Mouse (Mus musculus) midbrain, postnatal 0 days (tissue): ENCODE measurements around the gene Slc1a2. TPM values are rescaled to one million over a fixed set of nuclear protein-coding genes. Genes with fewer than 3 reads are reported as not detected.

Experiments used
- ATAC-seq: fragments of 200-750 bp; cut with Nextera tagmentation; 2 replicates; pipeline ENCODE4 v1.8.0; 2017; ENCODE audit warnings: moderate number of reproducible peaks, mild to moderate bottlenecking, moderate TSS enrichment, moderate library complexity; ENCODE audit not compliant: low FRiP score
- DNase-seq: peaks from one replicate; pipeline ENCODE4 v3.0.0-alpha.2; 2015; ENCODE audit warnings: low spot score
- H3K27ac ChIP-seq: fragments of 300-500 bp; sonication (generic); 2 replicates; pipeline ENCODE4 v1.5.1; 2014; ENCODE audit warnings: low read depth, mild to moderate bottlenecking, low read length, mixed read lengths
- H3K27me3 ChIP-seq: fragments of 300-500 bp; sonication (generic); 2 replicates; pipeline ENCODE4 v1.6.1; 2014; ENCODE audit warnings: low read length, control low read depth, mixed read lengths; ENCODE audit not compliant: insufficient read depth
- H3K36me3 ChIP-seq: fragments of 300-500 bp; sonication (generic); 2 replicates; pipeline ENCODE4 v1.6.1; 2014; ENCODE audit warnings: low read length, control low read depth, mixed read lengths; ENCODE audit not compliant: insufficient read depth
- H3K4me1 ChIP-seq: fragments of 300-500 bp; sonication (generic); 2 replicates; pipeline ENCODE4 v1.6.1; 2014; ENCODE audit warnings: mild to moderate bottlenecking, control low read depth, antibody characterized with exemption, low read length, mixed read lengths; ENCODE audit not compliant: insufficient read depth
- H3K4me2 ChIP-seq: fragments of 300-500 bp; sonication (generic); 2 replicates; pipeline ENCODE4 v1.6.1; 2014; ENCODE audit warnings: low read depth, mild to moderate bottlenecking, low read length, mixed read lengths; ENCODE audit not compliant: poor library complexity, severe bottlenecking
- H3K4me3 ChIP-seq: fragments of 300-500 bp; sonication (generic); 2 replicates; pipeline ENCODE4 v1.5.1; 2014; ENCODE audit warnings: low read depth, mild to moderate bottlenecking, low read length, moderate library complexity
- H3K9ac ChIP-seq: fragments of 300-500 bp; sonication (generic); replicated peaks from 2 replicates; pipeline ENCODE4 v1.6.1; 2014; ENCODE audit warnings: mild to moderate bottlenecking, low read length, moderate library complexity, mixed read lengths; ENCODE audit not compliant: poor library complexity, severe bottlenecking
- H3K9me3 ChIP-seq: fragments of 300-500 bp; sonication (generic); 2 replicates; pipeline ENCODE4 v1.6.1; 2016; ENCODE audit warnings: low read length, control low read depth
- CTCF ChIP-seq: IDR thresholded peaks from 2 replicates; pipeline ENCODE4 v1.5.1; 2016; ENCODE audit warnings: antibody characterized with exemption, mild to moderate bottlenecking
- WGBS: fragments of 180-500 bp; shearing (Covaris S2); extraction: QIAGEN DNeasy Blood & Tissue Kit; methylation state at CpG from one replicate; pipeline ENCODE4 v1.1.7; 2014; 5-methylcytosine and 5-hydroxymethylcytosine counted together
- polyA plus RNA-seq: library from polyadenylated mRNA; unstranded; fragments of >200 nt; fragmentation: Nextera tagmentation; extraction: Ambion mirVana; gene quantifications from 2 replicates; pipeline ENCODE4 v1.2.1, GENCODE M21; 2015
- total RNA-seq: library from RNA; depleted of rRNA; stranded (reverse); fragments of >200 nt; gene quantifications from 2 replicates; pipeline ENCODE4 v1.2.3, GENCODE M21; 2014

Slc1a2 gene
- total and polyA plus RNA-seq, 2 experiments from 2014 or later = 15.7 to 102 TPM

DNA sequence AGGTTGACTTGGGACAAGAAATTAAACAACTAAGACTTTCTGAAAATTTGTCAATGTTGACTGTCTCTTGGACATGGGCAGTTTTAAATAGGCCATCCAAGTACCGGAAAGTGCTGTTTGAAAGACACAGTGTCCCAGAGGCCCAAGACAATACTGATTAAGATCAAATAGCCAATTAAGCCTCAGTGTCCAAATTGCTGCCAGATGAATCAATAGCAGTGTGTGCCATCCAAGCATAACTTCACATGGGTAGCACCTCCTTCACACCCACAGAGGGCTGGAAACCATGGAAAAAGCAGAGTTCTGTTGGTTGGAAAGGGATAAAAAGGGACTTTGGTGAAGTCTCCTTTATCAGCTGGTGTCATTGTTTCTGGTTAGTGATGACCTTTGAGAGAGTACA, 33.9 kb upstream of the Slc1a2 start:
- H3K36me3 ChIP-seq = no peaks in the 10 kb centered on the region
- H3K4me2 ChIP-seq = no peak overlapping the region

DNA sequence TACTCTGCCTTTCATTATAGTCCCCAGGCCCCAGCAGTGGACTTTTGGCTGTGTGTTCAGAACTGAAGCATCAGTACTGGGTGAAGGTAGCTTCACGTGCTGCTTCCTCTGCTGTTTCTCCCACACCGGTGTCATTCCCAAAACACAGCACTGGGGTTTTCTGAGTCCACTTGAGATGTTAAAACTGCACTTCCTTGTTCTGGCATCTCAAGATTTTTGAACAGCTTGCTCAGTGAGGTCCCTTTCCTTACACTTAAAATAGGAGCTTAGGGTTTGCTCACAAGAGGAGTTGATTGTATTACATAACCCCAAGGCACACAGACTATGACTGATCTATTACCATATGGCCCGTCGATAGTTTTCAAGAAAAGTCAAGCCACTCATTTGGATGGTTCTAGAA, 26.1 kb upstream of the Slc1a2 start:
- ATAC-seq = no peak
- 93% methylated on average over 4 of the region's 4 CpGs for WGBS
- no peaks in the 10 kb centered on the region for H3K27me3 ChIP-seq

More for the DNA sequence above, 33.9 kb upstream of the Slc1a2 start:
- no peak for DNase-seq
- Histone ChIP-seq H3K27ac (no peak overlapping the region), H3K9me3 (no peaks in the 10 kb centered on the region), H3K4me3 (no peak overlapping the region), H3K9ac (no peak overlapping the region), H3K4me1 (no peaks in the 10 kb centered on the region), H3K27me3 (no peaks in the 10 kb centered on the region)
- no peak for ATAC-seq
- TF ChIP-seq CTCF = no peak
- 77% methylated on average over 1 of the region's 1 CpGs for WGBS

DNA sequence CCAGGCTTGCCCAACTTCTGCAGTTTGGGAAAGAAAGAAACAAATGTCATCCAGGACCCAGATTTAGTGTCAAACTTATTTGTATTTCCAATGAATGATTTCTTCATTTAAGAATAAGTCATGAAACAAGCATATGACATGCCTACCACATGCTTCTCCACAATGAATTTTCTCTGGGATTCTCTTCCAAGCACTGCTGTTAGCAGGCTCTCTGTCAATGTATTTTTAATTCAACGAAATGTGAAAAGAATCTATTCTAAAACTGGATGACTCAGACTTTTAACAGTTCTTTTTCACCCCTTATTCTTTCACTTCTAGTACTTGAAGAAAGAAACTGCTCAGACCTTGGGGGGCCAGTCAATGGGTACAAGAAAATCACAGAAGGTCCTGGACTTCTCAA, 24.4 kb upstream of the Slc1a2 start:
- TF ChIP-seq CTCF = no peak
- Histone ChIP-seq H3K9me3 (no peaks in the 10 kb centered on the region), H3K4me2 (no peak overlapping the region), H3K9ac (no peak overlapping the region), H3K27ac (no peak overlapping the region), H3K4me3 (no peak overlapping the region), H3K27me3 (no peaks in the 10 kb centered on the region), H3K36me3 (no peaks in the 10 kb centered on the region), H3K4me1 (no peaks in the 10 kb centered on the region)
- DNase-seq (no peak), ATAC-seq (no peak)
- WGBS = 89% methylated on average over 1 of the region's 1 CpGs

More for the DNA sequence above, 26.1 kb upstream of the Slc1a2 start:
- H3K4me1 ChIP-seq = no peaks in the 10 kb centered on the region
- H3K27ac ChIP-seq = no peak overlapping the region
- no peaks in the 10 kb centered on the region for H3K9me3 ChIP-seq
- no peaks in the 10 kb centered on the region for H3K36me3 ChIP-seq
- no peak overlapping the region for H3K9ac ChIP-seq
- no peak overlapping the region for H3K4me3 ChIP-seq
- no peak overlapping the region for H3K4me2 ChIP-seq
- no peak for TF ChIP-seq CTCF
- no peak for DNase-seq

DNA sequence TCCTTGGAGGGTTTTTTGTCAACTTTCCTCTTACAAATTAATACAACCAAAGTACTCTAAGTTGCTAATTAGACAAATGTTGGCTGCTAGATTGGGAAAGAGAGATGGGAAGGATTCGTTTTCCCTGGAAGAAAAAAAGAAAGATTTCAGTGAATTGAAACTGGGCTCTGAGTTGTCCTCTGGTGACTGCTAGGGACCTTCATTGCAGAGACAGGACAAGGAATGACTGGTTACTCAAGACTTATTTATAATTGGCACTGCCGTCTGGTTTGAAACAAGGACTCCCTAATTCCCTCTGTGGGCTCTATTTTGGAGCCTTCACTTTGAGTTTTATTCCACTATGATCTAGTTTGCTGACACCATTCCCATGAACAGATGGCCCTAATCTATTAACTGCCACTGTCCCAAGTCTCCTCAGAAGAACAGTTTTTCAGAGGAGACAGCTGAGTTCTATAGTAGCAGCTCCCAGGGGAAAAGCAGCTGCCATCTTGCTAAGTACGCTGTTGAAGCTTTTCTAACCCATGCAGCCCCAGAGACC, 22.9 kb upstream of the Slc1a2 start:
- H3K9ac ChIP-seq = no peak overlapping the region
- no peaks in the 10 kb centered on the region for H3K4me1 ChIP-seq
- no peak overlapping the region for H3K27ac ChIP-seq
- no peak overlapping the region for H3K4me2 ChIP-seq
- no peak for TF ChIP-seq CTCF
- H3K9me3 ChIP-seq = no peaks in the 10 kb centered on the region
- DNase-seq = no peak
- WGBS = 70% methylated on average over 3 of the region's 3 CpGs
- H3K27me3 ChIP-seq = no peaks in the 10 kb centered on the region
- H3K36me3 ChIP-seq = no peaks in the 10 kb centered on the region
- ATAC-seq = no peak
- H3K4me3 ChIP-seq = no peak overlapping the region

- Histone ChIP-seq H3K27ac (no peak overlapping the region), H3K9ac (no peak overlapping the region), H3K4me3 (no peak overlapping the region), H3K27me3 (no peaks in the 10 kb centered on the region), H3K36me3 (no peaks in the 10 kb centered on the region), H3K4me2 (no peak overlapping the region), H3K4me1 (no peaks in the 10 kb centered on the region), H3K9me3 (no peaks in the 10 kb centered on the region)
- TF ChIP-seq CTCF = no peak
- WGBS = 91% methylated on average over 7 of the region's 7 CpGs
- no peak for ATAC-seq
- no peak for DNase-seq
These were observed 22.3 kb upstream of the Slc1a2 start for GRCm38 (mm10) chr2:102636116-102636600.

- Histone ChIP-seq H3K4me3 (no peak overlapping the region), H3K27me3 (no peaks in the 10 kb centered on the region), H3K36me3 (no peaks in the 10 kb centered on the region), H3K9me3 (no peaks in the 10 kb centered on the region), H3K4me2 (no peak overlapping the region), H3K27ac (no peak overlapping the region), H3K4me1 (no peaks in the 10 kb centered on the region), H3K9ac (no peak overlapping the region)
- no peak for ATAC-seq
- 35% methylated on average over 5 of the region's 5 CpGs for WGBS
- DNase-seq = no peak
- TF ChIP-seq CTCF = no peak
These were observed 20.3 kb upstream of the Slc1a2 start for GRCm38 (mm10) chr2:102638140-102638539.
